Mouse (Mus musculus) lung, adult 2 months (tissue): Measurements from ENCODE around the gene Dolk.

Source experiments
- CTCF ChIP-seq: fragments of 200-500 bp; IDR thresholded peaks from 2 replicates; pipeline ENCODE4 v1.5.1; 2011; ENCODE audit warnings: mild to moderate bottlenecking, low read length, control low read depth; ENCODE audit not compliant: insufficient read depth
- POLR2A ChIP-seq: fragments of 200-500 bp; IDR thresholded peaks from 2 replicates; pipeline ENCODE4 v1.6.1; 2011; ENCODE audit warnings: low read depth, mild to moderate bottlenecking, control low read depth, low read length, borderline replicate concordance; ENCODE audit errors: extremely low read depth

- TF ChIP-seq CTCF (no peak), POLR2A (no peak)
Measured at GRCm38 (mm10) chr2:30335324-30335723, 49.2 kb upstream of the Dolk start.
